Mouse (Mus musculus) small intestine, adult 2 months (tissue): ENCODE results near the gene Rreb1. TPM values are rescaled to one million over a fixed set of nuclear protein-coding genes. Genes with fewer than 3 reads are reported as not detected.

Source experiments
- H3K27ac ChIP-seq: fragments of 200-500 bp; 2 replicates; pipeline ENCODE4 v1.5.1; 2012; ENCODE audit warnings: low read depth, low read length, control low read depth, inconsistent platforms; ENCODE audit not compliant: insufficient read depth
- H3K27me3 ChIP-seq: fragments of 200-500 bp; 2 replicates; pipeline ENCODE4 v1.6.1; 2012; ENCODE audit warnings: mild to moderate bottlenecking, moderate library complexity, low read length, inconsistent platforms; ENCODE audit not compliant: control insufficient read depth, insufficient read depth
- H3K36me3 ChIP-seq: fragments of 200-500 bp; 2 replicates; pipeline ENCODE4 v1.6.1; 2012; ENCODE audit warnings: mild to moderate bottlenecking, low read length, control low read depth, inconsistent platforms; ENCODE audit not compliant: control insufficient read depth, insufficient read depth
- H3K4me1 ChIP-seq: fragments of 200-500 bp; 2 replicates; pipeline ENCODE4 v1.6.1; 2012; ENCODE audit warnings: low read length, inconsistent platforms, mixed read lengths; ENCODE audit not compliant: control insufficient read depth, insufficient read depth, insufficient read length
- H3K4me3 ChIP-seq: fragments of 200-500 bp; 2 replicates; pipeline ENCODE4 v1.5.1; 2012; ENCODE audit warnings: low read depth, mild to moderate bottlenecking, control low read depth, inconsistent platforms, low read length, moderate library complexity
- CTCF ChIP-seq: fragments of 200-500 bp; IDR thresholded peaks from 2 replicates; pipeline ENCODE4 v1.5.1; 2012; ENCODE audit warnings: low read depth, mild to moderate bottlenecking, control low read depth, inconsistent platforms, low read length, moderate library complexity, mixed read lengths; ENCODE audit not compliant: insufficient replicate concordance, insufficient read length; ENCODE audit errors: extremely low read depth
- POLR2A ChIP-seq: fragments of 200-500 bp; IDR thresholded peaks from 2 replicates; pipeline ENCODE4 v1.6.1; 2012; ENCODE audit warnings: low read depth, mild to moderate bottlenecking, control low read depth, inconsistent platforms, low read length, moderate library complexity
- WGBS: fragments of 180-500 bp; shearing (Covaris S2); methylation state at CpG from one replicate; pipeline ENCODE4 v1.1.7; 2018; 5-methylcytosine and 5-hydroxymethylcytosine counted together
- polyA plus RNA-seq: library from polyadenylated mRNA; depleted of rRNA; stranded (reverse); fragments of >200 nt; gene quantifications from 2 replicates; pipeline ENCODE4 v1.2.3, GENCODE M21; 2012

The Rreb1 gene
- polyA plus RNA-seq, 1 experiment: 28.2 TPM

- TF ChIP-seq CTCF (no peak), POLR2A (no peak)
- Histone ChIP-seq H3K36me3 (peaks cover 55% of the 10 kb centered on the region), H3K27ac (no peak overlapping the region), H3K27me3 (no peaks in the 10 kb centered on the region), H3K4me1 (peaks cover 9% of the 10 kb centered on the region; the same call in 1 of the 2 replicates), H3K4me3 (no peak overlapping the region)
- 83% methylated on average over 8 of the region's 8 CpGs for WGBS
Measured at GRCm38 (mm10) chr13:37945392-37945791, 167.2 kb downstream of the Rreb1 start.

- 15% methylated on average over 6 of the region's 6 CpGs for WGBS
- H3K36me3 ChIP-seq: peaks cover 55% of the 10 kb centered on the region
- H3K4me3 ChIP-seq: no peak overlapping the region
- no peaks in the 10 kb centered on the region for H3K27me3 ChIP-seq
- TF ChIP-seq CTCF: peak; percentile 86
- no peak for TF ChIP-seq POLR2A
- no peaks in the 10 kb centered on the region for H3K4me1 ChIP-seq
- H3K27ac ChIP-seq: no peak overlapping the region
Measured at GRCm38 (mm10) chr13:37946734-37947133, 168.5 kb downstream of the Rreb1 start.

- no peak overlapping the region for H3K27ac ChIP-seq
- no peaks in the 10 kb centered on the region for H3K27me3 ChIP-seq
- no peak for TF ChIP-seq POLR2A
- TF ChIP-seq CTCF: no peak
- peaks cover 2% of the 10 kb centered on the region; the same call in 1 of the 2 replicates for H3K4me1 ChIP-seq
- WGBS: 86% methylated on average over 6 of the region's 6 CpGs
- H3K36me3 ChIP-seq: peaks cover 30% of the 10 kb centered on the region
- no peak overlapping the region for H3K4me3 ChIP-seq
Measured at GRCm38 (mm10) chr13:37952981-37953380, 174.8 kb downstream of the Rreb1 start.

- Histone ChIP-seq H3K4me1 (peaks cover 9% of the 10 kb centered on the region; the same call in 1 of the 2 replicates), H3K4me3 (no peak overlapping the region), H3K27me3 (no peaks in the 10 kb centered on the region), H3K36me3 (peaks cover 18% of the 10 kb centered on the region), H3K27ac (no peak overlapping the region)
- no peak for TF ChIP-seq CTCF
- no peak for TF ChIP-seq POLR2A
- WGBS: 94% methylated on average over 1 of the region's 1 CpGs
Measured at GRCm38 (mm10) chr13:37954318-37954717, 176.1 kb downstream of the Rreb1 start.

GRCm38 (mm10) chr13:37958498-37959238 is 180.5 kb downstream of the Rreb1 start:
- H3K36me3 ChIP-seq: no peaks in the 10 kb centered on the region
- peak overlapping the region; percentile 15; the same call in 1 of the 2 replicates for H3K4me3 ChIP-seq
- H3K27me3 ChIP-seq: no peaks in the 10 kb centered on the region
- peak overlapping the region; percentile 66 for H3K27ac ChIP-seq
- peaks cover 9% of the 10 kb centered on the region; the same call in 1 of the 2 replicates for H3K4me1 ChIP-seq
- WGBS: 61% methylated on average over 18 of the region's 18 CpGs
- TF ChIP-seq CTCF (no peak), POLR2A (no peak)

- 82% methylated on average over 15 of the region's 15 CpGs for WGBS
- TF ChIP-seq POLR2A (no peak), CTCF (no peak)
- H3K27me3 ChIP-seq: no peaks in the 10 kb centered on the region
- H3K4me3 ChIP-seq: no peak overlapping the region
- H3K4me1 ChIP-seq: peaks cover 9% of the 10 kb centered on the region; the same call in 1 of the 2 replicates
- H3K27ac ChIP-seq: peak overlapping the region; percentile 51; the same call in 1 of the 2 replicates
- H3K36me3 ChIP-seq: no peaks in the 10 kb centered on the region
Measured at GRCm38 (mm10) chr13:37959239-37959907, 181.2 kb downstream of the Rreb1 start.

GRCm38 (mm10) chr13:37959936-37960335 is 181.7 kb downstream of the Rreb1 start:
- no peaks in the 10 kb centered on the region for H3K36me3 ChIP-seq
- 93% methylated on average over 7 of the region's 7 CpGs for WGBS
- peaks cover 9% of the 10 kb centered on the region; the same call in 1 of the 2 replicates for H3K4me1 ChIP-seq
- H3K27me3 ChIP-seq: no peaks in the 10 kb centered on the region
- H3K4me3 ChIP-seq: no peak overlapping the region
- no peak overlapping the region for H3K27ac ChIP-seq
- TF ChIP-seq CTCF: no peak
- no peak for TF ChIP-seq POLR2A
